Mouse (Mus musculus) hindbrain, embryonic 14.5 days (tissue): ENCODE data around the gene 1110065P20Rik. TPM values are rescaled to one million over a fixed set of nuclear protein-coding genes. Genes with fewer than 3 reads are reported as not detected.

Experiments used
- ATAC-seq: fragments of 200-750 bp; cut with Nextera tagmentation; 2 replicates; pipeline ENCODE4 v1.8.0; 2017; ENCODE audit warnings: moderate number of reproducible peaks, mild to moderate bottlenecking, moderate TSS enrichment, moderate library complexity; ENCODE audit not compliant: low FRiP score
- DNase-seq: peaks from one replicate; pipeline ENCODE4 v3.0.0-alpha.2; 2015; ENCODE audit warnings: low spot score
- H3K27ac ChIP-seq: fragments of 300-500 bp; sonication (generic); 2 replicates; pipeline ENCODE4 v1.5.1; 2014; ENCODE audit warnings: mild to moderate bottlenecking, moderate library complexity
- H3K27me3 ChIP-seq: fragments of 300-500 bp; sonication (generic); 2 replicates; pipeline ENCODE4 v1.6.1; 2014; ENCODE audit warnings: mild to moderate bottlenecking, low read length, mixed read lengths; ENCODE audit not compliant: control insufficient read depth, insufficient read depth
- H3K36me3 ChIP-seq: fragments of 300-500 bp; sonication (generic); replicated peaks from 2 replicates; pipeline ENCODE4 v1.6.1; 2014; ENCODE audit not compliant: control insufficient read depth, insufficient read depth
- H3K4me1 ChIP-seq: fragments of 300-500 bp; sonication (generic); replicated peaks from 2 replicates; pipeline ENCODE4 v1.6.1; 2014; ENCODE audit warnings: antibody characterized with exemption, low read length, mixed read lengths; ENCODE audit not compliant: control insufficient read depth, insufficient read depth
- H3K4me2 ChIP-seq: fragments of 300-500 bp; sonication (generic); replicated peaks from 2 replicates; pipeline ENCODE4 v1.6.1; 2014; ENCODE audit warnings: mild to moderate bottlenecking, moderate library complexity
- H3K4me3 ChIP-seq: fragments of 300-500 bp; sonication (generic); replicated peaks from 2 replicates; pipeline ENCODE4 v1.5.1; 2014; ENCODE audit warnings: mild to moderate bottlenecking, low read length
- H3K9ac ChIP-seq: fragments of 300-500 bp; sonication (generic); 2 replicates; pipeline ENCODE4 v1.6.1; 2014
- H3K9me3 ChIP-seq: fragments of 300-500 bp; sonication (generic); 2 replicates; pipeline ENCODE4 v1.6.1; 2016; ENCODE audit warnings: low read length; ENCODE audit not compliant: control insufficient read depth
- WGBS: fragments of 180-500 bp; shearing (Covaris S2); extraction: QIAGEN DNeasy Blood & Tissue Kit; methylation state at CpG from one replicate; pipeline ENCODE4 v1.1.7; 2014; 5-methylcytosine and 5-hydroxymethylcytosine counted together
- polyA plus RNA-seq: library from polyadenylated mRNA; unstranded; fragments of >200 nt; fragmentation: Nextera tagmentation; extraction: Ambion mirVana; gene quantifications from 2 replicates; pipeline ENCODE4 v1.2.1, GENCODE M21; 2014

1110065P20Rik gene
- polyA plus RNA-seq, 1 experiment from 2014 or later = 102 TPM

GRCm38 (mm10) chr4:124802309-124803260, 48.4 kb downstream of the 1110065P20Rik start:
- Histone ChIP-seq H3K9ac (peak overlapping the region; percentile 85), H3K4me2 (peak overlapping the region; percentile 93), H3K36me3 (peaks cover 65% of the 10 kb centered on the region), H3K4me3 (peak overlapping the region; percentile 84), H3K4me1 (peaks cover 11% of the 10 kb centered on the region), H3K27ac (peak overlapping the region; percentile 91), H3K27me3 (no peaks in the 10 kb centered on the region), H3K9me3 (no peaks in the 10 kb centered on the region)
- ATAC-seq = peak; percentile 99
- WGBS = 2% methylated on average over 53 of the region's 53 CpGs
- DNase-seq = peak; percentile 97

GRCm38 (mm10) chr4:124801552-124802308, 49.3 kb downstream of the 1110065P20Rik start, which contains the start of gene Mtf1:
Gene Mtf1, plus strand, starts transcription at chr4:124802104.
- H3K4me2 ChIP-seq = peak within 1 kb of the TSS; percentile 93

More at GRCm38 (mm10) chr4:124801552-124802308, 49.3 kb downstream of the 1110065P20Rik start, which contains the start of gene Mtf1:
- Histone ChIP-seq H3K9me3 (no peaks in the 10 kb centered on the region), H3K4me3 (peak within 1 kb of the TSS; percentile 84), H3K9ac (peak within 1 kb of the TSS; percentile 85), H3K36me3 (peaks cover 60% of the 10 kb centered on the region), H3K27me3 (no peaks in the 10 kb centered on the region), H3K27ac (peak within 1 kb of the TSS; percentile 91), H3K4me1 (peaks cover 11% of the 10 kb centered on the region)
- peak; percentile 90 for DNase-seq
- peak; percentile 81 for ATAC-seq
- 3% methylated on average over 21 of the region's 21 CpGs for WGBS

Other genes starting within 250 kb of the 1110065P20Rik start
- gene 3100002H09Rik, start 240.4 kb downstream of the 1110065P20Rik start, polyA plus RNA-seq = not detected in 2 replicates
- 9.6 and 11.2 TPM in 2 replicates for gene Pou3f1, start 194.4 kb downstream of the 1110065P20Rik start, polyA plus RNA-seq
- 33.5 and 33.6 TPM in 2 replicates for gene Utp11, start 157.6 kb downstream of the 1110065P20Rik start, polyA plus RNA-seq
- gene Fhl3, start 150.5 kb downstream of the 1110065P20Rik start, polyA plus RNA-seq = 1.8 and 2.2 TPM in 2 replicates
- 88.9 and 89.3 TPM in 2 replicates for gene Sf3a3, start 136.4 kb downstream of the 1110065P20Rik start, polyA plus RNA-seq
- gene Inpp5b, start 109.3 kb downstream of the 1110065P20Rik start, polyA plus RNA-seq = 21.0 and 21.1 TPM in 2 replicates
- gene Mtf1, start 49.1 kb downstream of the 1110065P20Rik start, polyA plus RNA-seq = 10.6 and 13.2 TPM in 2 replicates
- gene Yrdc, start 517 bp downstream of the 1110065P20Rik start, polyA plus RNA-seq = 54.2 and 55.1 TPM in 2 replicates
- 16.9 and 17.6 TPM in 2 replicates for gene Maneal, start 11.0 kb upstream of the 1110065P20Rik start, polyA plus RNA-seq
- 8.4 and 8.7 TPM in 2 replicates for gene Epha10, start 29.7 kb upstream of the 1110065P20Rik start, polyA plus RNA-seq
- gene 9930104L06Rik, start 85.9 kb upstream of the 1110065P20Rik start, polyA plus RNA-seq = 4.1 and 5.2 TPM in 2 replicates
- 19.0 and 28.7 TPM in 2 replicates for gene Cdca8, start 88.1 kb upstream of the 1110065P20Rik start, polyA plus RNA-seq
- gene Rspo1, start 135.2 kb upstream of the 1110065P20Rik start, polyA plus RNA-seq = 1.2 and 1.9 TPM in 2 replicates
- gene Gnl2, start 165.4 kb upstream of the 1110065P20Rik start, polyA plus RNA-seq = 81.6 and 86.1 TPM in 2 replicates
- 1.5 and 1.8 TPM in 2 replicates for gene Dnali1, start 214.5 kb upstream of the 1110065P20Rik start, polyA plus RNA-seq
- gene Snip1, start 215.5 kb upstream of the 1110065P20Rik start, polyA plus RNA-seq = 23.7 and 26.2 TPM in 2 replicates
- 165 and 171 TPM in 2 replicates for gene Meaf6, start 233.9 kb upstream of the 1110065P20Rik start, polyA plus RNA-seq